Mouse (Mus musculus) limb, embryonic 12.5 days (tissue): Measurements from ENCODE around the gene Srsf10. TPM values are rescaled to one million over a fixed set of nuclear protein-coding genes. Genes with fewer than 3 reads are reported as not detected.

ENCODE experiments used
- ATAC-seq: fragments of 200-750 bp; cut with Nextera tagmentation; 2 replicates; pipeline ENCODE4 v1.8.0; 2017; ENCODE audit warnings: low read depth, moderate TSS enrichment; ENCODE audit not compliant: insufficient number of reproducible peaks, insufficient read depth, low FRiP score, low TSS enrichment
- H3K27ac ChIP-seq: fragments of 300-500 bp; sonication (generic); 2 replicates; pipeline ENCODE4 v1.5.1; 2016; ENCODE audit warnings: mild to moderate bottlenecking, moderate library complexity
- H3K27me3 ChIP-seq: fragments of 300-500 bp; sonication (generic); 2 replicates; pipeline ENCODE4 v1.6.1; 2016; ENCODE audit warnings: mild to moderate bottlenecking, moderate library complexity
- H3K36me3 ChIP-seq: fragments of 300-500 bp; sonication (generic); 2 replicates; pipeline ENCODE4 v1.6.1; 2016; ENCODE audit warnings: mild to moderate bottlenecking, moderate library complexity
- H3K4me1 ChIP-seq: fragments of 300-500 bp; sonication (generic); replicated peaks from 2 replicates; pipeline ENCODE4 v1.6.1; 2016
- H3K4me2 ChIP-seq: fragments of 300-500 bp; sonication (generic); 2 replicates; pipeline ENCODE4 v1.6.1; 2016; ENCODE audit warnings: mild to moderate bottlenecking, moderate library complexity
- H3K4me3 ChIP-seq: fragments of 300-500 bp; sonication (generic); replicated peaks from 2 replicates; pipeline ENCODE4 v1.5.1; 2016; ENCODE audit warnings: mild to moderate bottlenecking
- H3K9ac ChIP-seq: fragments of 300-500 bp; sonication (generic); replicated peaks from 2 replicates; pipeline ENCODE4 v1.6.1; 2016; ENCODE audit warnings: mild to moderate bottlenecking, moderate library complexity
- H3K9me3 ChIP-seq: fragments of 300-500 bp; sonication (generic); 2 replicates; pipeline ENCODE4 v1.6.1; 2016; ENCODE audit warnings: mild to moderate bottlenecking, moderate library complexity
- WGBS: fragments of 180-500 bp; shearing (Covaris S2); methylation state at CpG from one replicate; pipeline ENCODE4 v1.1.7; 2016; 5-methylcytosine and 5-hydroxymethylcytosine counted together
- polyA plus RNA-seq: library from polyadenylated mRNA; unstranded; fragments of >200 nt; fragmentation: Nextera tagmentation; extraction: Ambion mirVana; gene quantifications from 2 replicates; pipeline ENCODE4 v1.2.1, GENCODE M21; 2016

The Srsf10 gene
- polyA plus RNA-seq, 1 experiment from 2014 or later, result 402 TPM

DNA sequence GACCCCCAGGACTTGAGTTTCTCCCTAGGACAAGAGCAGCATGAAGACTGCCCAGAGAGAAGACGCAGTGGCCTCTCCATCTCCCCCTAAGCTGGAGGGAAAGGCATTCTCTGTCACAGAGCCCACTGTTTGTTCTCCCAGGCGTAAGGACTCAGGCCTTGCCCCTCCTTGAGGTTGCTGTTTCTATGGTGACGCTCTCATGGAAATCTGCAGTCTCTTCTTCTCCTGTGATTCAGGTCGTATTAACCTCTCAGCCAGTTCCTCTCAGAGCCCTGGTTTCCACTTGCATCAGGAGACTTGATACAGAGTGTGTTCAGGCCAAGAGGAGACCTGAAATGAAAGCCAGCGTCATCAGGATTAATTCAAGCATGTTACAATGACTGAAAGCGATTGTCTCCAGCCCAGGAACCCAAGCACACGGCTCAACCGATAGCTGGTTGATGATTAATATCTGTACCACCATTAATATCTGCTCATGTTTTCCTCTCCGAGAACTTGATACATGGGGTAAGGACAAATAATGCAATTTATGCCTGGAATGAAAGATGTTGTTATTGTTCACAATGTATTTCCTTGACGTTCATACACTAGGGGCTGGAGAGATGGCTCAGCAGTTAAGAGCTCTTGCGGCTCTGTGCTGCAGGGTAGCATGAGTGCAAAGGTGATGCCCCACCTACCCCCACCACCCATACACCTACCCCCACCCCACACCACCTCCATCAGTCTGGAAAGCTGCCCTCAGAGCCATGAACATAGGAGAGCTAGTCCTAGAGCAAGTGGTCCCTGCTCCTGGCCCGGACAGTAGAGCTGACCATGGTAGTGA is 22.0 kb upstream of the Srsf10 start:
- WGBS, result 77% methylated on average over 12 of the region's 12 CpGs

GRCm38 (mm10) chr4:135834124-135834717 is 21.3 kb upstream of the Srsf10 start:
- no peak for ATAC-seq
- Histone ChIP-seq H3K4me2 (no peak overlapping the region), H3K4me3 (no peak overlapping the region), H3K4me1 (peaks cover 2% of the 10 kb centered on the region), H3K9me3 (no peaks in the 10 kb centered on the region), H3K9ac (no peak overlapping the region), H3K36me3 (no peaks in the 10 kb centered on the region), H3K27me3 (no peaks in the 10 kb centered on the region), H3K27ac (no peak overlapping the region)
- 87% methylated on average over 8 of the region's 8 CpGs for WGBS

More for the DNA sequence above, 22.0 kb upstream of the Srsf10 start:
- ATAC-seq, result no peak
- Histone ChIP-seq H3K4me3 (no peak overlapping the region), H3K27me3 (no peaks in the 10 kb centered on the region), H3K27ac (no peak overlapping the region), H3K9me3 (no peaks in the 10 kb centered on the region), H3K4me2 (no peak overlapping the region), H3K9ac (no peak overlapping the region), H3K4me1 (peaks cover 9% of the 10 kb centered on the region), H3K36me3 (no peaks in the 10 kb centered on the region)

DNA sequence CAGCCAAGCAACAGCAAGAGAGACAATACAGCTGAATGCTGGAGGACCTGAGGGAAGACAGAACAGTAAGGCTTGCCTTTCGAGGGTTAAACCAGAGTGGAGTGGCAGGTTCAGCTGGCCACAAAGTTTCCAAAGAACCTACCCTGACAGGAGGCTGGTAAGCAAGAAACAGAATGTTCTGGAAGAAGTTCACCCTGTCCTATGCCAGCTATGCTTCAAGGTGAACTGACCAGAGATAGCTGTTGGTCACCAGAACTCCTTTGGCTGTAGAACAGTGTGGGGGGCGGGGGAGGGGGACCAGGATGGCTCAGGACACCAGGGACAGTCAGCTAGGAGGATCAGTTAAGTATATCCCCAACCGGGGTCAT is 16.6 kb upstream of the Srsf10 start:
- Histone ChIP-seq H3K27me3 (no peaks in the 10 kb centered on the region), H3K36me3 (no peaks in the 10 kb centered on the region), H3K4me3 (no peak overlapping the region), H3K9me3 (no peaks in the 10 kb centered on the region), H3K9ac (no peak overlapping the region), H3K4me2 (no peak overlapping the region), H3K27ac (no peak overlapping the region), H3K4me1 (no peaks in the 10 kb centered on the region)
- no peak for ATAC-seq
- 69% methylated on average over 3 of the region's 3 CpGs for WGBS

DNA sequence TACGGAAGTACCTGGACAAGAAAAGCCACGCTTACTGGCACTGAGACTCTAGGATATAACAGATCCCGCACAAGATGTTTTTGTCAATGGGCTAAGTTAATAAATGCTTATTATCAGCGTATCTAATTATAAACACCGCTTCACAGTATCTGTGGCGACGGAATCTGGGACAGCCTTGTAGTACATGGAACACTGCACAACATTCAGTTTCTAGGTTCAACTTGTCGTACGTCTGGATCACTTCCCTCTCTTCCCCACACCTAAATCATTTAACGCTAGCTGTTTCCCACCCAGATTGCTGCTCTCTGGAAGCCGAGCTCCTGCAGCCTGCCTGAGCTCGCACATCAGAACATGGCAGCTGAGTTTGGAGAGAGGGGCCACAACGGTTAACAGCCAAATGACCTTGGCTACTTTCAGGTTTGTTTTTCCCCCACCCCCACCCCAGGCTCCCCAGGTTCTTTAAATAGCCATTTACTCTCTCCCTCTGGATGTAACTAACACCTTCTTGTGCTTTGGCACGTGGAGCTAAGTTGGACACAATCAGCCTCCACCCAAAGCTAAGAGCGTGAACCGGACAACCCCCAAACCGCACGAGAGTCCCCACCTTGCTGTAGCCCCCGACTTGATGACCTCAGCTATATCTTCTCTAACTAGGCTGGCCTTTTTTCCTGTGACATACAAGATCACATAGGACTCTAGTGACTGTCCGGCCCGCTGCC is 16.1 kb upstream of the Srsf10 start:
- H3K27me3 ChIP-seq, result no peaks in the 10 kb centered on the region
- H3K36me3 ChIP-seq, result no peaks in the 10 kb centered on the region
- 81% methylated on average over 21 of the region's 21 CpGs for WGBS
- H3K4me3 ChIP-seq, result no peak overlapping the region
- 0 out of 2 replicates have a peak overlapping the region, but pooled peaks have one; percentile 41 for H3K27ac ChIP-seq
- H3K9ac ChIP-seq, result no peak overlapping the region
- no peaks in the 10 kb centered on the region for H3K4me1 ChIP-seq
- no peaks in the 10 kb centered on the region for H3K9me3 ChIP-seq
- ATAC-seq, result no peak
- no peak overlapping the region for H3K4me2 ChIP-seq

DNA sequence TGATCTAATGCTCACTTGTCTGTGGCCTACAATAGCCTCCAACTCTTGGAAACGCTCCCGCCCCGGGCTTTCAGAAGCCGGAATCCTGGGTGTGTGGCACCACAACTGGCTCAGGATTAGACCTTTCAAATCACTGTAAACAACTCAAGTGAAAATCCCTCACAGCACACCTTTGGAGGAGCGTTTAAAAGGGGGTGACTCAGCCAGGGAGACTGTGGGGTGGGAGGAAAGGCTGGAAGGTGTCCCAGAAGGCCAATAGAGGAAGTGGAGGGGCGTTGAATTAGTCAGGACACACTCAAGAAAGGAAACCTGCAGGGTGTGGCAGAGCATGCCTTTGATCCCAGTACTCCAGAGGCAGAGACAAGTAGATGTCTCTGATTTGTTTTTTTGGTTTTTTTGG is 11.1 kb upstream of the Srsf10 start:
- no peak overlapping the region for H3K9ac ChIP-seq
- H3K27ac ChIP-seq, result no peak overlapping the region
- H3K36me3 ChIP-seq, result no peaks in the 10 kb centered on the region
- no peaks in the 10 kb centered on the region for H3K27me3 ChIP-seq
- H3K4me1 ChIP-seq, result no peaks in the 10 kb centered on the region; the same call in 1 of the 2 replicates
- no peak for ATAC-seq
- no peak overlapping the region for H3K4me2 ChIP-seq
- 88% methylated on average over 6 of the region's 6 CpGs for WGBS
- H3K4me3 ChIP-seq, result no peak overlapping the region
- no peaks in the 10 kb centered on the region for H3K9me3 ChIP-seq

DNA sequence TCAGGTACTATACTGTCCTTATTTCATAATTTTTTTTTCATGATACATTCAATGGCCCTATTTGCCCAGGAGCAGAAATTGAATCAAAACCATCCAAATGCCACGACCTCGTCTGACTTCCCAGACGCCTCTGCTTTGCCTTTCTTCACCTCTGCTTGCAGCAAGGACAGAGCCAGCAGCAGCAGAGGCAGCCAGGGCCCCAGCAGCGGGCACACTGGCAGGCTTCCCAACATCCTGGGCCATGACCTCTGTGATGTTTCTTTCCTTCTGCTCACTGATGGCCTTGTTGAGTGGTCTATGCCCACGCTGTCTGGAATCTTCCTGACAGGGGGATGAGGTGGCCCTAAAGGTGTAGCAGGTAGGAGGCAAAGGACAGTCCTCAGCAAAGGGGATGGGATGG is 8.0 kb upstream of the Srsf10 start:
- Histone ChIP-seq H3K4me1 (peaks cover 4% of the 10 kb centered on the region; the same call in 1 of the 2 replicates), H3K36me3 (no peaks in the 10 kb centered on the region), H3K9me3 (no peaks in the 10 kb centered on the region), H3K4me2 (no peak overlapping the region), H3K27me3 (no peaks in the 10 kb centered on the region), H3K9ac (no peak overlapping the region), H3K4me3 (no peak overlapping the region), H3K27ac (no peak overlapping the region)
- ATAC-seq, result no peak
- 67% methylated on average over 5 of the region's 5 CpGs for WGBS

DNA sequence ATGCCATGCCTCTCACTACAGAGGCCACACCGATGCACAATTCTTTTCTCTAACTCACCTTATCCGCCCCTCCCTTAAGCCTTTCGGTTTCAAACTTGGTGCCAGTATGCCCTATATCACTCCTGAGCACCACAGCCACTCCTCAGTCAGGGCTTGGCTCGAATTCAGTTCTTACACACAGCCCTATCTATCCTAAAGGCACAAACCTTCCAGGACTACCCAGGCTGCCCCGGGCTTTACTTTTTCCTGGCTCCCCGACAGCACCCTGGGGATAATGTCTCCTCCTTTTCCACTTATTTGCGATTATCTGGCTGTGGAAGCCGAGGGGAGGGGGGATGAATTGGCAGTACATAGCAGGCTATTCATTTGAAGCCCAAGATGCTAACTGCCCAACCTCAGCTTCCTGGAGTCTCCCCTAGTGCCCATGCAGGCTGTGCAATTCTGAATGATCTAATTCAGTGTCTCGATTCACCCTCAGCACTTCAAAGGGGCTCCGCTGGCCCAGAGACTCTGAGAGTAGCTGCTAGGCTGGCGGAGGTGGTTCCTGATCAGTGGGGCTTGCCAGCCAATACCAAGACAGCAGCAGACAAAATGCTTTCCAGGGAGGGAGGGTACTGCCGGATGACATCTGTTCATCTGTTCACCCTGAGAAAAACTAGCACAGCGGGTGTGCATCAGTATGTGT is 5.0 kb upstream of the Srsf10 start:
- Histone ChIP-seq H3K9ac (no peak overlapping the region), H3K27me3 (no peaks in the 10 kb centered on the region), H3K9me3 (no peaks in the 10 kb centered on the region), H3K4me2 (no peak overlapping the region), H3K36me3 (no peaks in the 10 kb centered on the region), H3K4me1 (peaks cover 12% of the 10 kb centered on the region; the same call in 1 of the 2 replicates), H3K27ac (no peak overlapping the region), H3K4me3 (no peak overlapping the region)
- no peak for ATAC-seq
- 38% methylated on average over 13 of the region's 13 CpGs for WGBS

DNA sequence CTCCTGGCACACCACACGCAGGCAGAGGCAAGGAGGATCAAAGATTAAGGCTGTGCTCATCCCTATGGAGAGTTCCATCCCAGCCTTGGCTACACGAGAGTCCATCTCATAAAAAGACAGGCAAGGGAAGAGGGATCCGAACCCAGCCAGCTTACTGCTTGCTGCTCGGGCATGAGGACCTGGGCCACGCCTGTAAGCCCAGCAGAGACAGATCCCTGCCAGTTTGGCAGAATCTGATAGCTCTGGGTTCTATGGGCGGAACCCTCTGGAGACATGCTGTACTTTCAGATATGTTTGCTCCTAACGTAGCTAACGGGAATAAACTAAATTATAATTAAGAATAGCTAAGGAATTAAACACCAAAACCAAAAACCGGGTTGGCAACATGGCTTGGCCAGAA is 3.6 kb upstream of the Srsf10 start:
- no peaks in the 10 kb centered on the region for H3K9me3 ChIP-seq
- H3K4me2 ChIP-seq, result no peak overlapping the region
- no peak overlapping the region for H3K27ac ChIP-seq
- H3K27me3 ChIP-seq, result no peaks in the 10 kb centered on the region
- H3K9ac ChIP-seq, result no peak overlapping the region
- H3K36me3 ChIP-seq, result no peaks in the 10 kb centered on the region
- peaks cover 12% of the 10 kb centered on the region; the same call in 1 of the 2 replicates for H3K4me1 ChIP-seq
- no peak overlapping the region for H3K4me3 ChIP-seq
- WGBS, result 85% methylated on average over 9 of the region's 9 CpGs
- no peak for ATAC-seq

DNA sequence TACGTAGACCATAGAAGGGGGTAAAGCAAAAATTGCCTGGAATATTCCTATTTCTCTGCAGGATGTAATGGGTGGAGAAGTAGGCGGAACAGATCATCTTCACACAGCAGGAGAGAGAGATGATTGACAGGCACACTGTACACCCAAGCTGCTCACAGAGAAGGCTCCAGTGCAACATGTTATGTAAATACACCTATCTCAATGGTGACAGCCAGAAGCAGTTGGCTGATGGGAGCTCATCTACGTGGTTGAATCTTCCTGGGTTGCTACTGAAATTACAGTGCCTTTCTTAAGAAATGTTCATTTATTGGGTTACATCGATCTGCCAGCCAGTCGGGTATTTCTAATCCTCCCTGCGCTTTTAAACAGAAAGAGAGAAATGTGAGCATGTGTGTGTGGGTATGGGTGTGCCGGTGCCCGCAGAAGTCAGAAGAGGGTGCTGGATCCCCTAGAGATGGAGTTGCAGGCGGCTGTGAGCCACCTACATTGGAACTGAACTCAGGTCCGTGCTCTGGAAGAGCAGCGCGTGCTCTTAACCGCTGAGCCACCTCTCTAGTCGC is 1.5 kb upstream of the Srsf10 start:
- WGBS, result 89% methylated on average over 14 of the region's 14 CpGs
- H3K4me2 ChIP-seq, result 0 out of 2 replicates have a peak overlapping the region, but pooled peaks have one; percentile 76
- H3K27ac ChIP-seq, result peak overlapping the region; percentile 99; the same call in 1 of the 2 replicates

GRCm38 (mm10) chr4:135854630-135855029 is 917 bp upstream of the Srsf10 start:
- no peaks in the 10 kb centered on the region for H3K9me3 ChIP-seq

More for the DNA sequence above, 1.5 kb upstream of the Srsf10 start:
- Histone ChIP-seq H3K9me3 (no peaks in the 10 kb centered on the region), H3K9ac (no peak overlapping the region), H3K36me3 (no peaks in the 10 kb centered on the region), H3K4me1 (peaks cover 21% of the 10 kb centered on the region), H3K27me3 (no peaks in the 10 kb centered on the region), H3K4me3 (no peak overlapping the region)
- no peak for ATAC-seq

More at GRCm38 (mm10) chr4:135854630-135855029, 917 bp upstream of the Srsf10 start:
- H3K27ac ChIP-seq, result peak overlapping the region; percentile 99
- no peaks in the 10 kb centered on the region for H3K27me3 ChIP-seq
- 72% methylated on average over 11 of the region's 11 CpGs for WGBS
- H3K36me3 ChIP-seq, result peaks cover 5% of the 10 kb centered on the region; the same call in 1 of the 2 replicates
- ATAC-seq, result no peak
- H3K4me1 ChIP-seq, result peaks cover 26% of the 10 kb centered on the region
- H3K4me2 ChIP-seq, result peak overlapping the region; percentile 76
- peak overlapping the region; percentile 99 for H3K9ac ChIP-seq
- H3K4me3 ChIP-seq, result no peak overlapping the region; the same call in 1 of the 2 replicates
